Mouse (Mus musculus) thymus, postnatal 10 days (tissue): ENCODE data around the gene Hcn3.

Experiments used
- DNase-seq, 2 experiments: peaks; one replicate each; pipeline ENCODE4 v3.0.0; 2021; ENCODE audit warnings: low spot score in 2 of 2

The Hcn3 gene

GRCm38 (mm10) chr3:89100811-89101210 is 59.2 kb downstream of the Hcn3 start, which contains the start of gene Gm43738:
TSS of gene Gm43738 (minus strand) at chr3:89101099.
- DNase-seq: no peak
